Mouse (Mus musculus) Patski (cell line): ENCODE data around the gene Slc25a38. TPM values are rescaled to one million over a fixed set of nuclear protein-coding genes. Genes with fewer than 3 reads are reported as not detected.
A peak's percentile ranks its signal among the peaks of the same experiment; 100 is the strongest.

Experiments used
- ATAC-seq: fragments of 100-300 bp; one replicate; pipeline ENCODE4 v1.8.0; 2021
- CTCF ChIA-PET: fragments of 350-600 bp; sonication (Branson Sonifier 250); formaldehyde crosslinking; loops from one replicate; lab custom pipeline; 2022; ENCODE audit warnings: inconsistent platforms; lab: Charles Lee
- POLR2A ChIA-PET: fragments of 350-600 bp; sonication (Branson Sonifier 250); formaldehyde crosslinking; loops from one replicate; lab custom pipeline; 2022; ENCODE audit warnings: antibody characterized with exemption, inconsistent platforms; lab: Charles Lee
- DNase-seq: peaks from one replicate; pipeline ENCODE4 v3.0.0-alpha.2; 2011; ENCODE audit warnings: low read depth, low spot score
- H3K27me3 ChIP-seq: fragments of 371-371 bp; one replicate; pipeline ENCODE4 v1.5.1; 2021
- CTCF ChIP-seq: fragments of 100-300 bp; IDR thresholded peaks from one replicate; pipeline ENCODE4 v1.5.1; 2021
- in situ Hi-C: fragments of 300-500 bp; cut with MboI; formaldehyde crosslinking; loops from 3 replicates; pipeline ENCODE4 v1.11.1; 2018; ENCODE audit warnings: low pct_unique_long_range_greater_than_20kb, mixed read lengths
- polyA plus RNA-seq: library from polyadenylated mRNA; unstranded; gene quantifications from one replicate; pipeline ENCODE4 v1.2.3, GENCODE M21; 2021

Gene Slc25a38
- polyA plus RNA-seq, 1 experiment from 2014 or later: 27.3 TPM

DNA sequence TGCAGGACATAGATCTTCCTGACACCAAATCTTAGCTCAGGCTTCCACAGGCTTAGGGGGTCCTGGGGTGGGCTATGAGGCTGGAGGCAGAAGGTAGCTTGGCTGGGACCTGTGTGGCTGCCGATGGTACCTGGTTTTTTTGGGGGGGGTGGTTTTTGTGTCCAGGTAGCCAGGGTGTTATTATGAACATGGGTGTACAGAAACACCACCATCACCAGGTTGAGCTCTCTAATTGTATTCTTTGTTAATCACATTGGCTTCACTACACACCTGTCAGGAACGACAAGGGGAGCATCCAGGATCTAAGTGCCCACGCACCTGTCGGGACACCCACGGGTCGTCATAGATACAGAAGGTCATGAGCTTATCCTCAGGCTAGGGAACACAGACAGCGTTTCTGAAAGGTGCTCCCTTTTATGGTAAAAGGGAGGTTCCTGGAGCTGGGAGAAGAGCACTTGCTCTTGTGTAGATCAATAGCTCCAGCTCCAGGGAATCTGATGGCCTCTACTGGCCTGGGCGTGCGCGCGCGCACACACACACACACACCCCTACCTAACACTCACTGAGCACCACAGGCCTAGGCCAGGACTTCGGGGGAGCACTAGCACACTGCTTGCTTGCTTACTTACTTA, 24.5 kb downstream of the Slc25a38 start:
- ChIA-PET POLR2A (no interaction called here), CTCF (interaction anchor here (1.0 kb wide), 1 partner anchor 37 kb away, joined by 3 read pairs; no protein-coding TSS in a partner anchor)
- no peaks in the 10 kb centered on the region for H3K27me3 ChIP-seq
- ATAC-seq: no peak
- in situ Hi-C loops: no loop called here
- DNase-seq: no peak
- no peak for TF ChIP-seq CTCF

DNA sequence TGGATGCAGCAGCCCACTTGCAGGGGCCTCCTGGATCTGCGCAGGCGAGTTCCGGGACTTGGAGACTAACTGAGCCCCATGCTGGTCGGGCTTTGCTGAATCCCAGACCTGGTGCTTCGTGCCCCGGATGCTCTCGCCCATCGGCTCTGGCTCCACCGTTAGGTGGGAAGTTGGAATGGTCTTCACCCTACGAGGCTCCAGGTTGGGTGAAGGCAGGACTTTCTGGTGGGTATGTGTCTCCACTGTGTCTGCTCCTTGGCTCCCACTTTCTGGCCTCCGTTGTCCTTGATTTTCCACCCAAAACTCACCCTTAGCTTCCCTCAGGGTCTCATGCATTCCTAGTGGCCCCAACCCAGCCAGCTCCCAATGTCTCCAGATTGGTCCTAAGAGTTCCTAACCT, 25.3 kb downstream of the Slc25a38 start:
- in situ Hi-C loops: no loop called here
- ATAC-seq (no peak), DNase-seq (no peak)
- TF ChIP-seq CTCF: no peak
- ChIA-PET CTCF (interaction anchor here (1.0 kb wide), 1 partner anchor 36 kb away, joined by 3 read pairs; no protein-coding TSS in a partner anchor), POLR2A (no interaction called here)
- H3K27me3 ChIP-seq: no peaks in the 10 kb centered on the region

DNA sequence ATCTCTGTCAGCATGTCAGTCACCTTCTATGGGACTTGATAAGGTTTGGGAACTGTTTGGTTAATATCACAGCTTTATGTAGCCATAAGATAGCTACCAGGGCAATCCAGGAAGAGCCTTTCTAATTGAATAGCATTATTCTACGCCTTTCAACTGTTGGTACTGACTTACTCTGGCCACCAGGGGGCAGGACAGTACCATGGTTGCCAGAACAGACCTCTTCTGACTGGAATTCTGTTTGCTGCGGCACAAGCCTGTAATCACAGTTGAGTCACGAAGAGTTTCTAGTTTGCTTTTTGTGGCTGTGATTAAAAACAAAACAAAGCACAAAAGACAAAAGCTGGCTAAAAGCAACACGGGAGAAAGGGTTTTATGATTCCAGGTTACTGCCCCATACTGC, 30.5 kb downstream of the Slc25a38 start:
- ATAC-seq (peak; percentile 62), DNase-seq (peak; percentile 9)
- H3K27me3 ChIP-seq: peaks cover 12% of the 10 kb centered on the region
- ChIA-PET CTCF (interaction anchor here (0.8 to 2.9 kb wide), 12 partner anchors 9 to 56 kb away, joined by 3 to 14 read pairs (median 4); partner anchors contain the start of gene Mobp), POLR2A (no interaction called here)
- in situ Hi-C loops: no loop called here
- TF ChIP-seq CTCF: peak; percentile 93

DNA sequence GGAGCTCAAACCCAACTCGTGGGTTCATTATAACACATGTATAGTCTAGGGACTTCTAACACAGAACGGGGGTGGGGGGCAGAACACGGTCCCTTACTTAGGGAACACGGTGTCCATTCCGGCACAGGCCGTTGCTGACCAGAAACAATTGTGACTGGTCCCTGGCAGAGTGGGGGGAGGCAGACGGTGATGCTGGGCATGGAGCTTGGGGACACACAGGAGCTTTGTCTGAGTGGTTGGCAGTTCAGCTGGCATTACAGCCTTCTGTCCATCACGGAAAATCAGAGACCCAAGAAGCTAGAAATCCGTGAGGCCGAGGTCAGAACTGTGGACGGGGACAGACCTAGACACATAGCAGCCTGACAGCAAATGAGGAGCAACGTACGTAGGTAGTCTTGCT, 34.3 kb downstream of the Slc25a38 start:
- ChIA-PET POLR2A (no interaction called here), CTCF (interaction anchor here (1.0 kb wide), 1 partner anchor 10 kb away, joined by 3 read pairs; no protein-coding TSS in a partner anchor)
- no peak for TF ChIP-seq CTCF
- peaks cover 25% of the 10 kb centered on the region for H3K27me3 ChIP-seq
- DNase-seq (no peak), ATAC-seq (no peak)
- in situ Hi-C loops: no loop called here

DNA sequence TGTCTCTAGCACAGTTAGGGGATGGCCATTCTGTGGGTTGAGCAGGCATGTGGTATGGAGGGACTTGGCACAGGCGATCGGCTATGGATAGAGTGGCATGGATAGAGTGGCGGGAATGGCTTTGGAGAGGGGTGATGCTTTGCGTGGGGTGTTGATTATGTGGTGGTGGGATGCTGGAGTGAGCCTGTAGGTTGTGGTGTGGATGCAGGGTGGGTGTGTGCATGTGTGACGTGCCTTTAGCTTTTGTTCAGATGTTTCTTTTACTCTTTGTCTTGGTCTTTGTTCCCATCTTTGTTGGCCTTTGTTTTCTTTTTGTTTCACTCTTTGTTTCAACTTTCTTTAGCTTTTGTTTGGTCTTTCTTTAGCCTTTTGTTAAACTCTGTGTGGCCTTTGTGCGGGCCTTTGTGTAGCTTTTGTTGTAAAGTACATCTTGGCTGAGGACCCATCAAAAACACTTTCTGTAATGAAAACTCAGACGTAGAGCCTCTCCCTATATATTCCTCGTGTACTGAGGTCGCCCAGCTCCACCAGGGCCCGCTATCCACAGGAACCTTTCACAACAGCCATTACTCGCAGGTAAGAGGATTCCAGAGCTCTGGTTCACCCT, 39.2 kb downstream of the Slc25a38 start, which contains the start of gene Mobp:
Mobp (plus strand) TSS at position 486 of the 607 bp plus-strand sequence.
- DNase-seq (no peak), ATAC-seq (no peak)
- in situ Hi-C loops: loop anchor here (5.0 kb wide), 1 partner anchor 33 kb away; no protein-coding TSS in a partner anchor
- POLR2A ChIA-PET: interaction anchor here (0.6 kb wide), 1 partner anchor 171 kb away, joined by 4 read pairs; no protein-coding TSS in a partner anchor
- no peak for TF ChIP-seq CTCF
- CTCF ChIA-PET: interaction anchor here (1.2 kb wide), 1 partner anchor 9 kb away, joined by 4 read pairs; no protein-coding TSS in a partner anchor
- peaks cover 53% of the 10 kb centered on the region for H3K27me3 ChIP-seq

DNA sequence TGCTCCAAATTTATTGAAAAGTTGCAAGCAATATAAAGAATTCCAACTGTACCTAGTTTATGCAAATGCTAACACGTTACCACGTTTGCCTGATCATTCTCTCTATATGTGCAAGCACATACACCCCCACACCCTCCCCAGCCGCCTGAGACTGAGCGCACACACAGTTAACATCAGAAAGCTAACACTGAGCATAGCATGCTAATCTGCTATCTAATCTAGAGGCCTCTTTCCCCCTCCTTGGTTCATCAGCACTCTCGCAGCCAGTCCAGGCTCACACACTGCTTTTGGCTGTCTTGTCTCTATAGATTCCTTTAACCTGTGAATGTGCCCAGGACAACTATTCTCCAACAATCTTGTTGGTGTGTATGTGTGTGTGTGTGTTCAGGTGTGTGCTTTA, 41.0 kb downstream of the Slc25a38 start:
- POLR2A ChIA-PET: interaction anchor here (0.6 kb wide), 1 partner anchor 41 kb away, joined by 4 read pairs; no protein-coding TSS in a partner anchor
- in situ Hi-C loops: loop anchor here (25.0 kb wide), 1 partner anchor 1386 kb away; no protein-coding TSS in a partner anchor
- ATAC-seq (no peak), DNase-seq (no peak)
- H3K27me3 ChIP-seq: peaks cover 55% of the 10 kb centered on the region
- CTCF ChIA-PET: no interaction called here
- TF ChIP-seq CTCF: no peak

DNA sequence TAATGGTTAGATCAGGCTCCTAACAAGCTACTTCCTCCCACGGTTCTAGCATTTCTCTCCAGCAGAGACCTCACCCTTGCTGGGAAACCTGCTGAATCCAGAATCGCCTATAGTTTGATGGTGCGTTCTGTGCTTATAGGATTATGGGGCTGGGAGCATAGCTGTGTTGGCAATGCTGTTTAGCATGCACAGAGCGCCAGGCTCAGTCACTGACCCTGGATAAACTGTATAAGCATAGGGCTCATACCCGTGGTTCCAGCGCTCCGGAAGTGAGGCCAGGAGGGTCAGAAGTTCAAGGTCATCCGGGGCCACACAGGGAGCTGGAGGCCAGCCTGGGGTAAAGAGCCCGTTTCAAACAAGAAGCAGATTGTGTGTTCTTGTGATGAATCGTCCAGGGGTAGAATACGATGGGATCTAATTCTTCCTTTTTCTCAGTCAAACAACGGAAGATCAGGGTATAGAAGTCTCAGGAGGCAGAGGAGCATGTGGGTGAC, 41.8 kb downstream of the Slc25a38 start:
- DNase-seq: no peak
- in situ Hi-C loops: loop anchor here (25.0 kb wide), 1 partner anchor 1385 kb away; no protein-coding TSS in a partner anchor
- ChIA-PET POLR2A (interaction anchor here (0.6 kb wide), 1 partner anchor 42 kb away, joined by 4 read pairs; no protein-coding TSS in a partner anchor), CTCF (no interaction called here)
- no peak for ATAC-seq
- peaks cover 60% of the 10 kb centered on the region for H3K27me3 ChIP-seq
- no peak for TF ChIP-seq CTCF

DNA sequence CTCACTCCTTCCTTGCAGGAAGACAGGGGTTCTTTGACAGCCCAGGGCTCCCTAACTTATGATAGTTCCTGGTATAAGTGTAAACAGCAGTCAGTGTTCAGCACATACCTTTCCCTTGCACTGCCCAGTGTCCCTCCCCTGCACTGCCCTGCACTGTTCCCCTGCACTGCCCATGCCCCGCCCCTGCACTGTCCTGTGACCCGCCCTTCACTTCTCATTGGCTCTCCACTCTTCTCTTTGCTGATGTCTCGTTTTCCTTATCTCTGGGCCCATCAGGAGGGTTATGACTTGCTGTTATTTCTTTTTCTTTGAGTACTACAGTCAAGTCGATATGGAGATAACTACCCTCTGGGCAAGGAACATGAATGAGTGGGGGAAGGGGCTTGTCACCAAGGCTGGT, 47.9 kb downstream of the Slc25a38 start:
- TF ChIP-seq CTCF: no peak
- peaks cover 30% of the 10 kb centered on the region for H3K27me3 ChIP-seq
- POLR2A ChIA-PET: no interaction called here
- CTCF ChIA-PET: no interaction called here
- in situ Hi-C loops: loop anchor here (25.0 kb wide), 1 partner anchor 1379 kb away; no protein-coding TSS in a partner anchor
- no peak for DNase-seq
- ATAC-seq: no peak

DNA sequence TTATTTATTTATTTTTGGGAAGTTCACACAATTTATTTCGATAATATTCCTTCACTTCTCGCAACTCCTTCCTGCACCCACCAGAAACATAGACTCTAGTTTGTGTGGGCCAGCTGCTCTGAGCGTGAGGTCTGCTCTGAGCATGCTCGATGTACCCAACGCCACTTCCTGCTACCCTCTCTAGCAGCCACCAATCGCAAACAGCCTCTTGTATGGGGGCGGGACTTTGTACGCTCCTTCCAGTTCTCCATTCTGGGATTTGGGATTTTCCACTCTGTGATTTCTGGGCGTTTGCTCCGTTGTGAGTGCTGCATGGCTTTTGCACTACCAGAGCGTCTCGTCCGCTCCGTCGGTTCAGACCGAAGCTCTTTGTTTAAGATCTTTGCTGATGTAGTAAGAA, 53.7 kb downstream of the Slc25a38 start:
- no peak for TF ChIP-seq CTCF
- DNase-seq: no peak
- CTCF ChIA-PET: interaction anchor here (1.3 kb wide), 1 partner anchor 23 kb away, joined by 4 read pairs; no protein-coding TSS in a partner anchor
- ATAC-seq: no peak
- in situ Hi-C loops: loop anchor here (25.0 kb wide), 1 partner anchor 1373 kb away; no protein-coding TSS in a partner anchor
- POLR2A ChIA-PET: no interaction called here
- H3K27me3 ChIP-seq: peaks cover 21% of the 10 kb centered on the region

DNA sequence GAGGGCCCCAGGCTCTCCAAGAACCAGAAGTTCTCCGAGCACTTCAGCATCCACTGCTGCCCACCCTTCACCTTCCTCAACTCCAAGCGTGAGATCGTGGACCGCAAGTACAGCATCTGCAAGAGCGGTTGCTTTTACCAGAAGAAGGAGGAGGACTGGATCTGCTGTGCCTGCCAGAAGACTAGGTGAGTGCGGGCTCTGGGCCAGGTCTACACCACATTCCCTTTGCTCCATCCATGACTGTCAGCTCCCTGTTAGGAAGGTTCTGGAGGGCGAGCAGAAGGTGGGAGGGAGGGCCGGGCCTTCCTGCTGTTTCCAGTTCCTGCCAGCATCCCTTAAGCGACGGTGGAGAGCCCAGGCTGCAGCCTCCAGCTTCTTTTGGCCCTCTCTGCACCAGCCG, 57.7 kb downstream of the Slc25a38 start:
- in situ Hi-C loops: loop anchor here (25.0 kb wide), 1 partner anchor 1369 kb away; no protein-coding TSS in a partner anchor
- no peak for TF ChIP-seq CTCF
- H3K27me3 ChIP-seq: peaks cover 43% of the 10 kb centered on the region
- CTCF ChIA-PET: no interaction called here
- ATAC-seq (no peak), DNase-seq (no peak)
- POLR2A ChIA-PET: no interaction called here
